Mouse (Mus musculus) left cerebral cortex, adult 8-10 months (tissue): ENCODE results near the gene Adprm. TPM values are rescaled to one million over a fixed set of nuclear protein-coding genes. Genes with fewer than 3 reads are reported as not detected.
A peak's percentile ranks its signal among the peaks of the same experiment; 100 is the strongest.
"Not testable (repeated sequence)": the region's sequence is repeated elsewhere in the genome, so short reads cannot be mapped to it uniquely, and the experiment has no call there.

ENCODE experiments used
- DNase-seq, 2 experiments: peaks; one replicate each; pipeline ENCODE4 v3.0.0; 2022; ENCODE audit warnings: low spot score in 2 of 2
- total RNA-seq, 4 experiments: library from RNA; stranded (reverse); gene quantifications; 2 replicates each; pipeline ENCODE4 v1.2.4; 2022

Gene Adprm
- total RNA-seq, result 10 to 100 TPM; 24.6 to 30.2 (median 28.9) TPM

DNA sequence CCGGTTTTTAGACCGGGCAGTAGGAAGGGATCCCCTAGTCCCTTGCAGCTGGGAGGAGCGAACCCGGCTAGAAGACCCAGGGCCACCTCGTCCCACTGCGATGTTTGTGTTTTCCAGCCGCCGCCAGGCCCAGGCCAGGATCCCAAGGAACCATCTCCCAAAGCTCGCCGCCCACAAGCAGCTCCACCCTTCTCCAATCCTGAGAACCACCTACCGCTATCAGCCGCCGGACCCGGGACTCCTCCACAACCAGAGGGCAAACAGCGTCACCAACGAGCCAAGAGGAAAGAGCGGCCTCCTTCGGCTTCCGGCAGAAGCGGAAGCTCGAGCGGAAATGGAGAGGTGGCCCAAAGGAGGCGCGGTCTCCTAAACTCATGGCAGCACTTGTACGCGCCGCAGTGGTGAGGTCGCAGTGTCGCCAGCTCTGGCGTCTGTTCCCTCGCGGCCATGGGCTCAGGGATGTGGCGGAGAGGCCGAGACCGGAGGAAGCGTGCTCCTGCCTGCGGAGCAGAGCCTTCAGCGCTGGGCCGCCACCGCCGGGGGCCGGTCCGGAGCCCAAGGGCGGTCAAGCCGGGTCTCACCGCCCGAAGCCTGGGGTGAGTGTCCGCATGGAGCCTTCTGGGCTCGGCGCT, at the start of gene Adprm, which contains the start of gene Sco1:
Adprm (minus strand) TSS at position 274 of the 632 bp plus-strand sequence.
Sco1 (plus strand) TSS at position 350 of the 632 bp plus-strand sequence.
- DNase-seq, result peak; percentile 75 to 82

DNA sequence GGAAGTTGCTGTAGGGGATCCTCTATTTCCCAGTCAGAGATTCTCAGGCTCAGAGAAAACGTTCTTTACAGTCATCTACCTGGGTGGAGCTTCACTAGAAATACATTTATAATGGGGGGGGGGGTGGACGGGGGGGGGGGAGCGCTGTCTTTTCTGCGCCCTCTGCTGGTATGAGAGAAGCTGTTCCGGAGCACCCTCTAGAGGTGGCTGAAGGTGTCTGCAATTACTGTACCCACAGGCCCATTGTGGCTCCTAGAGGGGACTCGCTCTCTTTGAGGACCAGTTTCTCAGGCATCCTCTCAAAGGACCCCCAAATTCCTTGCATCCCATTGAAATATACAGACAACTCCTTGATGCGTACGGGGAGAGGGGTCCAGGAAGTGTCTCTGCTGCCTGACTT, 49.3 kb upstream of the Adprm start:
- DNase-seq, result no peak

DNA sequence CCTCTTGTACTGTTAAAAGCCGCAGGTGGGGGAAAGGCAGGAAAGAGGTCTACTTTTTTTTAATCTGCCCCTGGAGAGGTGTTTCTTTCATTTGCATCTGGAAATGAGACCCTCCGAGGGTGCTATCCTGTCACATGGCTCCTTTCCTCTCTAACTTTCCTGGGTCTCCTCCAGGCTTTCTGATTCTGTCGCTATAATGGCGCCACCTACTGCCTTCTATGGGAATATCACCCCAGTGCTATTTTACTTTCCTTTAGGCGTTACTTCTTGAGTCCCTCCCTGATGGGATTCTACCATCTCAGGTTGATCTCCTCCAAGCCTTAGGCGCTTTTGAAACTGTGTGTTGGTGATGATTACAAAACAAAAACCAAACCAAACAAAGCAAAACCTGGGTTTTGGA, 47.8 kb upstream of the Adprm start:
- no peak for DNase-seq

DNA sequence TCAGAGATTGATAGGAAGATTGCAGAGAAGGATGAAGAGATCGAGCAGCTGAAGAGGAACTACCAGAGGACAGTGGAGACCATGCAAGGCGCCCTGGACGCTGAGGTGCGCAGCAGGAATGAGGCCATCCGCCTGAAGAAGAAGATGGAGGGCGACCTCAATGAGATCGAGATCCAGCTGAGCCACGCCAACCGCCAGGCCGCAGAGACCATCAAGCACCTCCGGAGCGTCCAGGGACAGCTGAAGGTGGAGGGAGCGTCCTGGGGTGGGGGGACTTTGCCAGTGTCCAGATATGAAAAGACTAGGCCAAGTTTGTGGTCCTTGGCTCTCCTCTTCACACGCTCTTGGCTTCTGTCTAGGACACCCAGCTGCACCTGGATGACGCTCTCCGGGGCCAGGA, 46.8 kb upstream of the Adprm start:
- no peak for DNase-seq

DNA sequence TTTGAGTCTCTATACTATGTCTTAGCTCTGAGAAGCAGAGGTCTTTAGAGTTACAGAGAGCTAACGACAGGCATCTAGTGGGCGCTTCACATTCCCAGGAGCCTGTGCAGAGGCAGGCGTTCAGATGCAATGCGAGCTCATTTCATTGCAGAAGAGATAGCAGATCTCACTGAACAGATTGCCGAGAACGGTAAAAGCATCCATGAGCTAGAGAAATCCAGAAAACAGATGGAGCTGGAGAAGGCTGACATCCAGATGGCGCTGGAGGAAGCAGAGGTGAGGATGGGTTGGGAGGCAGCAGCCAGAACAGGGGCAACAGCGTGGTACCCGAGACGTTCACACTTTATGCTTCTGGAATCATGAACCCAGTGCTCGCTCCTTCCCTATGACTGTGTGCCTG, 46.0 kb upstream of the Adprm start:
- DNase-seq, result peak in 1 of 2 experiments; percentile 71

DNA sequence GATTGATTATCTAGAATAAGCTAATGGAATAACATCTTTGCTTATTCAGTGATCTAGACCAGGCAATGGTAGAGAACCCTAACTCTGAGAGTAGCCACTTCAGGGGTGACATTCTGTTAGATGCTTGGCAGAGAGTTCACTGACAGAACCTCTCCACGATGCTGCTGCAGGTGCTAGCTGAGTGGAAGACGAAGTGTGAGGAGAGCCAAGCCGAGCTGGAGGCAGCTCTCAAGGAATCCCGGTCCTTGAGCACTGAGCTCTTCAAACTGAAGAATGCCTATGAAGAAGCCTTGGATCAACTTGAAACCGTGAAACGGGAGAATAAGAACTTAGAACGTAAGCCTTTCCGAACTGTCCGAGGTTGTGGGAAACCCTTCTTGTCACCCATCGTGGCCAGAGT, 45.3 kb upstream of the Adprm start:
- no peak for DNase-seq

GRCm38 (mm10) chr11:67094470-67094869, 42.1 kb upstream of the Adprm start:
- no peak for DNase-seq

DNA sequence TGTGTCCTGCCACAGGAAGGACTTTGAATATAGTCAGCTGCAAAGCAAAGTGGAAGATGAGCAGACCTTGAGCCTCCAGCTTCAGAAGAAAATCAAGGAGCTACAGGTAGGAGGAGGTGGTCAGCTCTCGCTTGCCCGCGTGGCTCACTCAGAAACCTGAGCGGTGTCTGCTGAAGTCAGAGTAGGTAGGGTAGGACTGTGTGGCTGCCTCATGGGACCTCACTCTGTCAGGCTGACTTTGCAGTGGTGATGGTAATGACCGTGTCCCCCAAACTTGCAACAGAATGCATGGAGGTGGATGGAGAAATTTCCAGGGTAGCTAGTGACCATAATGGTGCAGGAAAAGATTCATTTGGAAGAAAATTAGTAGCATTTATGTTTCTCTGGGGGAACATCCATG, 41.3 kb upstream of the Adprm start:
- DNase-seq, result no peak

GRCm38 (mm10) chr11:67093201-67093600, 40.8 kb upstream of the Adprm start:
- no peak for DNase-seq

- DNase-seq, result not testable (repeated sequence)
Observed at GRCm38 (mm10) chr11:67092354-67092753, 40.0 kb upstream of the Adprm start.

- no peak for DNase-seq
Observed at GRCm38 (mm10) chr11:67087225-67087624, 34.8 kb upstream of the Adprm start.

GRCm38 (mm10) chr11:67086467-67087164, 34.2 kb upstream of the Adprm start:
- DNase-seq, result no peak

DNA sequence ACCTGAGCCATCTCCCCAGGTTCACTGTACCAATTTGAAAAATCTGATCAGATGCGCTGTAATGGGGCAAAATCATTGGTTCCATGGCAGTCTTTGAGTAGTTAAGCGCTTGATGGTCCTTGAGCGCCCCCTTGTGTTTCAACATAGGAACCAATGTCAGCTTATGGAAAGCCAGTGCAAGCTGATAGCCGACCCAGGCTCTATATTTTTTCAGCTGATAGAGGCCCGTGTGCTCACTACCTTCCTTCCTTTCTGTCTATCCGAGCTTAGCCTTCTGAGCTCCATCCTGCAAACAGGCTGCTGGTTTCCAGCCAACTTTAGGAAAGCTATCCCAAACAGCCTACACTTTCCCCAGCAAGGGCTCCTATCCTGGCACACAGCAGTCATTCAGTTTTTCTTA, 33.1 kb upstream of the Adprm start:
- DNase-seq, result peak in 1 of 2 experiments; percentile 41

GRCm38 (mm10) chr11:67083712-67084340, 31.4 kb upstream of the Adprm start:
- no peak for DNase-seq

GRCm38 (mm10) chr11:67083239-67083638, 30.8 kb upstream of the Adprm start:
- DNase-seq, result no peak

GRCm38 (mm10) chr11:67082793-67083192, 30.4 kb upstream of the Adprm start:
- DNase-seq, result no peak

- DNase-seq, result no peak
Observed at GRCm38 (mm10) chr11:67082188-67082587, 29.8 kb upstream of the Adprm start.

GRCm38 (mm10) chr11:67081125-67081649, 28.8 kb upstream of the Adprm start:
- DNase-seq, result no peak

DNA sequence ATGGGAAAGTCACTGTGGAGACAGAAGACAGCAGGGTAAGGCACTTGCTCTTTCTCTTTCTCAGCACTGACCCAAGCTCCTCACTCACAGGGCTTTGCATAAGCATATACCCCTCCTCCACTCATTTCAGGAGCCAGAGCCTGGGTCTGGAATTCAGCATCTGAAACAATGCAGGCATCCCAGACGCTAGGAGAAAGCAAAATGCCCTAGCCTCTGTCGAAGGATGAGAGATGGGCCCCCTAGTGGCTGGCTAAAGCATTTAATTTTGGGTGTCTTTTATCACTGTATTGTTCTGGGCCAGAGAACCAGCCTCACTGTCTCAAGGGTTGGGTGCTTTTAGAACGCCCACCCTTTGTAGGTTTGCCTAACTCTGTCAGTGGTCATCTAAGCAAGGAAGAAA, 27.8 kb upstream of the Adprm start:
- DNase-seq, result no peak

- DNase-seq, result no peak
Observed at GRCm38 (mm10) chr11:67079740-67080139, 27.3 kb upstream of the Adprm start.

- no peak for DNase-seq
Observed at GRCm38 (mm10) chr11:67078888-67079287, 26.5 kb upstream of the Adprm start.

GRCm38 (mm10) chr11:67078000-67078399, 25.6 kb upstream of the Adprm start, which contains the start of gene Myh3:
TSS of gene Myh3 (plus strand) at chr11:67078300.
- no peak for DNase-seq
